Mouse (Mus musculus): ENCODE data around the gene Il11ra1. TPM values are rescaled to one million over a fixed set of nuclear protein-coding genes. Genes with fewer than 3 reads are reported as not detected.
"Not testable (repeated sequence)": the region's sequence is repeated elsewhere in the genome, so short reads cannot be mapped to it uniquely, and the experiment has no call there.

The Il11ra1 gene
- total RNA-seq, 1 experiment from 2014 or later = 25.4 TPM

DNA sequence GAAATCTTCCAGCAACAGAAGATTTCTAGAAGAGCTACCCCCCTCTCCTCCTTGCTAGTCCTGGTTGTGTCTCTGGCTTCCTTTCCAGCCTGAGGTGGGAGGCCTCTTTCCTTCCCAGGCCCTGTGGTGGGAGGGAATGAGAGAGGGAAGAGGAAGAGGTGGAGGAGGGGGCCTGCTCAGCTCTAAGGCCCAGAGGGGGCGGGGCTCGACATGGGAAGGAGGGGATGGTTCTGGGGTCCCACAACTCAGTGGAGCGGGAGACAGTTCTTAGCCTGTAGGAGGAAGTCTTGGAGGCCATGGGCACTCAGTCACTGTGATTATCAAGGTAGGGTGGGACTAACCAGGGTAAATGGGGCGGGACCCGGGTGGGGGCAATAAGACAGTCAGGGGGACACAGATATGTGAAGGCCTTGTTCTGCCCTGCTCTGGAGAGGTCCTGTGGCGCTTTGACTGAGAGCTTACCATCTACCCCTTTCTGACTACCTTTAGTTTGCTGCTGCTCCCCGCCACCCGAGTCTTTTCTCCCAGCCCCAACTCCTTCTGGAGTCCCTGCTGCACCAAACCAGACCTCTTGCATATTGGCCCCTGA lies 62.4 kb downstream of the Il11ra1 start:
- ATAC-seq (replicated peaks; ENCODE audit: insufficient number of reproducible peaks, low FRiP score, low TSS enrichment, poor library complexity, severe bottlenecking) = no peak

DNA sequence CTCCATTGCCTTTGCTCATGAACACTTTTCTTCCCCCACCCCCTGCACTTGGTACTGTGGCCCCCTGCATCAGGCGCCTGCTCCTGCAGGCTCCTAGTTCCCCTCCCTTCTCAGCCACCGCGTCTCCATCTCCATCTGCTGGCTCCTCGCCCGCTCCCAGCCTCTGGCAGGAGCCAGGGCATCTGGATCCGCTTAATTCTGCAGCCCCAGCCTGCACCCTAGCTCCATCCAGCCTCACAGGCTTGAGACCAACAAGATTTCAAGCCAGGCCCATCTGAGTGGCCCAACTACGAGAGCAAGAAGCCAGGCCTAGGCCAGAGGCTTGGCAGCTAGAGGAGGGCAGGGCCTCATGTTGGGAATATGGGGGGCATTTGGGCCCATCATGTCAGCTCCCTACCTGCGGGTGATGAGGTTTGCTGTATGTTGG lies 62.9 kb downstream of the Il11ra1 start:
- not testable (repeated sequence) for ATAC-seq (replicated peaks; ENCODE audit: insufficient number of reproducible peaks, low FRiP score, low TSS enrichment, poor library complexity, severe bottlenecking)

- not testable (repeated sequence) for ATAC-seq (replicated peaks; ENCODE audit: insufficient number of reproducible peaks, low FRiP score, low TSS enrichment, poor library complexity, severe bottlenecking)
Measured at GRCm38 (mm10) chr4:41763176-41763575, 63.4 kb downstream of the Il11ra1 start.

DNA sequence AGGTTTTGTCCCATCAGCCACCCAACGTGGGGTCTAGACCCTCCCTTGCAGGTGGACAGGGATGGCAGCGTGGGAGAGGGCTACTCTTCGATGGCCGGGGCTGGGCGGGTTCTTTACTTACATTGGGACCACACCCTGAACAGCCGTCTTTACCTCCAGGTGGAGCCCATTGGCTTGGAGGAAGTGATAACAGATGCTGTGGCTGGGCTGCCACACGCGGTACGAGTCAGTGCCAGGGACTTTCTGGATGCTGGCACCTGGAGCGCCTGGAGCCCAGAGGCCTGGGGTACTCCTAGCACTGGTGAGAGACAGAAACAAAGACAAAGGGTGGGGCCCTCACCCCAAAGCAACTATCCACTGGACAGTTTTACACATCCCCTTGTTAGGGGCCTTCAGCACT lies 67.5 kb downstream of the Il11ra1 start:
- ATAC-seq (replicated peaks; ENCODE audit: insufficient number of reproducible peaks, low FRiP score, low TSS enrichment, poor library complexity, severe bottlenecking) = not testable (repeated sequence)

- ATAC-seq (replicated peaks; ENCODE audit: insufficient number of reproducible peaks, low FRiP score, low TSS enrichment, poor library complexity, severe bottlenecking) = not testable (repeated sequence)
Measured at GRCm38 (mm10) chr4:41772946-41773345, 73.2 kb downstream of the Il11ra1 start.

DNA sequence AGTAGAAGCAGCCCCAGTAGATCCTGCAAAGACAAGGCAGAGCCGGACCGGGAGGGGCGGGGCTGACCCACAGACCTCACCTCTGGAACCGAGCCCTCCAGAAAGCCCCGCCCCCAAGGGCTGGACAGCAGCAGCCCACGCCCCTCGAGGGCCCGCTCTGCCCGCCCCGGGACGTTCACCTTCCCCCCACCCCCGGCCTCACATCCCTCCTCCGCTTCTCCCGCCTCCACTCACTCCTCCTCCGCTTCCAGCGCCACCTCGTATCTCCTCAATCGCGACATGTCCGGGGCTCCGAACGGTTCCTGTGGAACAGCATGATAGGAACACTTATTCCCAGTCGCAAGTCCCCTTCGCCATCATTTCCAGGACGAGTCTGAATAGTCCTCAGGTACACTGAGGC lies 73.7 kb downstream of the Il11ra1 start:
- ATAC-seq (replicated peaks; ENCODE audit: insufficient number of reproducible peaks, low FRiP score, low TSS enrichment, poor library complexity, severe bottlenecking) = not testable (repeated sequence)

GRCm38 (mm10) chr4:41774002-41774401 lies 74.2 kb downstream of the Il11ra1 start, which contains the start of gene Ccl27a:
Gene Ccl27a (minus strand): TSS chr4:41774247.
- not testable (repeated sequence) for ATAC-seq (replicated peaks; ENCODE audit: insufficient number of reproducible peaks, low FRiP score, low TSS enrichment, poor library complexity, severe bottlenecking)

DNA sequence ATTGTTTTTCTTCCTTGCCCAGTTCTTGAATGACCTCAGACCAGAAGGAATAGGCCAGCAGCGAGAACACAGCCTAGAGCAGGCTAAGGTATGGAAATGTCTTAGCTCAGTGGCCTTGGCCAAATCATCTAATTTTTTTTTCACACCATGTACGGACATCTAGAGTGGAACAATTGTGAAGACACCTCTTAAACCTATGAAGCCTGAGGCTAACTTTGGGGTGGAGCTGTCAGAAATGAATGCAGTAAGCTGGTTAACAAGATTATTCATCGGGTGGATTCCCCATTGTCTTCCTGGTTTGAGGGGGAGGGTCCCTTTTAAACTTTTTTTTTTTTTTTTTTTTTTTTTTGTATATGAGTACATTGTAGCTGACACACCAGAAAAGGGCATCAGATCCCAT lies 74.7 kb downstream of the Il11ra1 start:
- not testable (repeated sequence) for ATAC-seq (replicated peaks; ENCODE audit: insufficient number of reproducible peaks, low FRiP score, low TSS enrichment, poor library complexity, severe bottlenecking)

GRCm38 (mm10) chr4:41775840-41776239 lies 76.1 kb downstream of the Il11ra1 start:
- ATAC-seq (replicated peaks; ENCODE audit: insufficient number of reproducible peaks, low FRiP score, low TSS enrichment, poor library complexity, severe bottlenecking) = not testable (repeated sequence)

DNA sequence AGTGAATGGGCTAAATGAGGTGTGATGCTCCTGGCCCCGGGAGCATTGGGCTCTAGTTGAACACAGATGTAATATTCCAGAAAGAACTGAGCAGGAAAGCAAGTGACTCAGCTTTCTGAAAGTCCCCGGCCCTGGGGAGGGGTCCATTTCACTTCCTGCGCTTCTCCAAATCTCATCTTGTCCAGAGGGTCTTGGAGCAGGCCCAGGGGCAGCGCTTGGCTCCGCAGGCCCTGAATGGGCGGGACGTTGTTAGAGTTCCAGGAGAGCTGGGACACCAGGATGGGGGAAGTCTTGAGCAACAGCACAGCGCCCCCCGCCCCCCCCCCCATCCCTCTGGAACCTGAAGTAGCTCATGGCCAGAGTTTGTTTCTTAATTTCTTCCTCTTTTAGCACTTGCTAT lies 81.5 kb downstream of the Il11ra1 start:
- ATAC-seq (replicated peaks; ENCODE audit: insufficient number of reproducible peaks, low FRiP score, low TSS enrichment, poor library complexity, severe bottlenecking) = not testable (repeated sequence)

GRCm38 (mm10) chr4:41781748-41782485 lies 82.1 kb downstream of the Il11ra1 start:
- ATAC-seq (replicated peaks; ENCODE audit: insufficient number of reproducible peaks, low FRiP score, low TSS enrichment, poor library complexity, severe bottlenecking) = not testable (repeated sequence)

GRCm38 (mm10) chr4:41782711-41783110 lies 82.9 kb downstream of the Il11ra1 start:
- ATAC-seq (replicated peaks; ENCODE audit: insufficient number of reproducible peaks, low FRiP score, low TSS enrichment, poor library complexity, severe bottlenecking) = not testable (repeated sequence)

DNA sequence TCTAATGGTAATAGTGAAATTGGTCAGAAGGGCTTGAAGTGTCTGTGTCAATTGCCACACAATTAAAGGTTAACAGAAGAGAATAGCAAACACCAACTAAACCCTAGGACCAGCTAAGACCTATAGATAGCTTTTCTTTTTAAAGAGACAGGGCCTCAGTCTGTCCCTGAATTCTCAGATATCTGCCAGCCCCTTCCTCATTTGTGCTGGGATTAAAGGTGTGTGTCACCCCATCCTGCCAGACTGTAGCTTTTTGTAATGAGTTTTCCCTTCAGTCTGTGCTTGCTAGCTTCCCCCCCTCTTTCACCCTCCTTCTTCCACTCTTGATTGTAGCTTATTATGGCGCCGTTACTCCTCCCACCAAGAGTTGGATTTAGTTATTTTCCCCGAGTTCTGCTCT lies 83.4 kb downstream of the Il11ra1 start:
- ATAC-seq (replicated peaks; ENCODE audit: insufficient number of reproducible peaks, low FRiP score, low TSS enrichment, poor library complexity, severe bottlenecking) = not testable (repeated sequence)

Other genes starting within 250 kb of the Il11ra1 start
- 0.57 to 1.6 TPM (median 1.3 TPM) in 3 replicates for gene Kif24, start 235.1 kb upstream of the Il11ra1 start, total RNA-seq (2017)
- gene Nudt2, start 234.8 kb upstream of the Il11ra1 start, total RNA-seq (2017) = 4.4 to 10.3 TPM (median 5.0 TPM) in 3 replicates
- gene AI464131, start 196.9 kb upstream of the Il11ra1 start, total RNA-seq (2017) = 0.21 TPM in 1 of 3 replicates, not detected in the others
- gene 1110017D15Rik, start 182.7 kb upstream of the Il11ra1 start, total RNA-seq (2017) = 2.1 to 2.2 TPM in 2 of 3 replicates, not detected in the other
- gene Fam219a, start 130.5 kb upstream of the Il11ra1 start, total RNA-seq (2017) = 0.95 to 9.1 TPM (median 5.6 TPM) in 3 replicates
- gene Dnaic1, start 130.2 kb upstream of the Il11ra1 start, total RNA-seq (2017) = not detected in 3 replicates
- gene Enho, start 59.7 kb upstream of the Il11ra1 start, total RNA-seq (2017) = 0.49 to 0.75 TPM in 2 of 3 replicates, not detected in the other
- gene Cntfr, start 2.9 kb upstream of the Il11ra1 start, total RNA-seq (2017) = not detected in 3 replicates
- gene Rpp25l, start 13.5 kb downstream of the Il11ra1 start, total RNA-seq (2017) = 11.6 to 17.4 TPM (median 12.0 TPM) in 3 replicates
- gene Dctn3, start 23.2 kb downstream of the Il11ra1 start, total RNA-seq (2017) = 122 to 157 TPM (median 150 TPM) in 3 replicates
- gene Arid3c, start 31.2 kb downstream of the Il11ra1 start, total RNA-seq (2017) = not detected in 3 replicates
- 28.2 to 32.8 TPM (median 30.4 TPM) in 3 replicates for gene Galt, start 55.2 kb downstream of the Il11ra1 start, total RNA-seq (2017)
- gene Sigmar1, start 56.2 kb downstream of the Il11ra1 start, total RNA-seq (2017) = 21.7 to 22.0 TPM (median 22.0 TPM) in 3 replicates
- 3.3 to 3.6 TPM in 2 of 3 replicates, not detected in the other for gene Ccl27a, start 74.3 kb downstream of the Il11ra1 start, total RNA-seq (2017)
- not detected in 3 replicates for gene Gm21541, start 203.6 kb downstream of the Il11ra1 start, total RNA-seq (2017)
- gene Gm20878, start 241.6 kb downstream of the Il11ra1 start, total RNA-seq (2017) = not detected in 3 replicates